Mouse (Mus musculus) induced T-regulatory cell, adult 2 months (primary cell): ENCODE measurements around the gene Amelx.

ENCODE experiments used
- DNase-seq: peaks from one replicate; pipeline ENCODE4 v3.0.0-alpha.2; 2012; ENCODE audit warnings: low read depth

Amelx gene

GRCm38 (mm10) chrX:169187100-169187499 is at the start of gene Amelx:
Gene Amelx (minus strand): TSS chrX:169187200.
- no peak for DNase-seq

GRCm38 (mm10) chrX:169222357-169223062 is 35.5 kb upstream of the Amelx start:
- DNase-seq = no peak

- DNase-seq = no peak
These were observed 33.1 kb upstream of the Amelx start for GRCm38 (mm10) chrX:169220064-169220463.

- no peak for DNase-seq
These were observed 23.0 kb upstream of the Amelx start for GRCm38 (mm10) chrX:169210019-169210418.

GRCm38 (mm10) chrX:169178634-169179033 is 8.4 kb downstream of the Amelx start:
- DNase-seq = no peak

GRCm38 (mm10) chrX:169173796-169174195 is 13.2 kb downstream of the Amelx start:
- DNase-seq = no peak

- no peak for DNase-seq
These were observed 16.0 kb downstream of the Amelx start for GRCm38 (mm10) chrX:169170981-169171380.

GRCm38 (mm10) chrX:169158385-169158784 is 28.6 kb downstream of the Amelx start:
- DNase-seq = no peak

- DNase-seq = no peak
These were observed 33.2 kb downstream of the Amelx start for GRCm38 (mm10) chrX:169153805-169154204.

- DNase-seq = no peak
These were observed 46.5 kb downstream of the Amelx start for GRCm38 (mm10) chrX:169140467-169140866.

- DNase-seq = no peak
These were observed 47.2 kb downstream of the Amelx start for GRCm38 (mm10) chrX:169139758-169140157.
